19 mouse cellular contexts compared by ENCODE assay signal in the genomic region with DNA sequence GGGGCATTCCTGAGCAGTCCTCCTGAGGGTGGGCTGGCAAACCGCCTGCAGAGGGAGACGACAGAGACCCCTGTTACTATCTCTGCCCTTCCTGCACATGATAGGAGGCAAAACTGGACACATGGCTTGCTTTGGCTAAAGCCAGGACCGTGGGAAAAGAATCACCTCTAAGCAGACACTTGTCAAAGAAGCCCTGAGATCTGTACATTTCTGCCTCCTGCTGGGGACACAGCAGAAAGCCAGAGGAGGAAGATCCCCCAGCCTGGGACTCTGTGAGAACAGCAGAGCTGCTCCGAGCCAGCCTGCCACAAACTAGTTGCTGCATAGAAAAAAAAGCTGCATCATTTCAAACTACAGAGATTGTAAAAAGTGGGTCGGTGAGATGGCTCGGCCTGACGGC. TPM values are rescaled to one million over a fixed set of nuclear protein-coding genes. Genes with fewer than 3 reads are reported as not detected.
DNase-seq lines count a peak whose midpoint lies in the region; ATAC-seq and TF ChIP-seq lines count a peak whose summit lies in the region.
"Had no signal": no experiment of that assay in that cellular context is flagged by ENCODE, and none has a peak within 500 bp of the region (broad histone marks: within the 10 kb centered on the region; RNA-seq: fewer than 3 reads in every experiment).

No protein-coding gene starts in this region.

- no peak for DNase-seq in forebrain, postnatal 0 days
- DNase-seq in hindbrain, postnatal 0 days (ENCODE audit: low spot score) = peak; percentile 23
- DNase-seq in hindbrain, embryonic 14.5 days (ENCODE audit: low spot score) = no peak
- DNase-seq in midbrain, postnatal 0 days (ENCODE audit: low spot score) = no peak
- no peak for DNase-seq in adrenal gland, postnatal 10 days
- DNase-seq: cerebellum, adult 8-10 months; kidney, adult 18-20 months; kidney, postnatal 4 days; liver, postnatal 0 days had no signal

- peaks cover 12% of the 10 kb centered on the region; the same call in 1 of the 2 replicates for H3K36me3 ChIP-seq in forebrain, postnatal 0 days (ENCODE audit: insufficient read depth)
- peaks cover 35% of the 10 kb centered on the region for H3K36me3 ChIP-seq in forebrain, embryonic 12.5 days (replicated peaks)
- H3K36me3 ChIP-seq in hindbrain, postnatal 0 days (ENCODE audit: insufficient read depth, low read length) = 0 out of 2 replicates have a peak, but pooled peaks cover 5% of the 10 kb centered on the region
- H3K36me3 ChIP-seq in hindbrain, embryonic 14.5 days (replicated peaks; ENCODE audit: control insufficient read depth, insufficient read depth) = peaks cover 33% of the 10 kb centered on the region
- peaks cover 17% of the 10 kb centered on the region for H3K36me3 ChIP-seq in midbrain, postnatal 0 days (ENCODE audit: insufficient read depth, low read length)
- peaks cover 4% of the 10 kb centered on the region; the same call in 1 of the 2 replicates for H3K36me3 ChIP-seq in midbrain, embryonic 15.5 days (replicated peaks)

- no peak overlapping the region for H3K4me3 ChIP-seq in forebrain, postnatal 0 days (ENCODE audit: low read depth, low read length)
- H3K4me3 ChIP-seq in forebrain, embryonic 12.5 days (replicated peaks) = no peak overlapping the region
- H3K4me3 ChIP-seq in hindbrain, postnatal 0 days (ENCODE audit: low read length) = no peak overlapping the region
- H3K4me3 ChIP-seq in hindbrain, embryonic 14.5 days (replicated peaks; ENCODE audit: low read length) = no peak overlapping the region
- H3K4me3 ChIP-seq in midbrain, postnatal 0 days (ENCODE audit: low read depth, low read length) = no peak overlapping the region
- no peak overlapping the region for H3K4me3 ChIP-seq in midbrain, embryonic 15.5 days

- no peak overlapping the region for H3K4me2 ChIP-seq in forebrain, postnatal 0 days (ENCODE audit: low read depth)
- H3K4me2 ChIP-seq in forebrain, embryonic 12.5 days = no peak overlapping the region
- H3K4me2 ChIP-seq in hindbrain, postnatal 0 days (ENCODE audit: low read depth, low read length) = no peak overlapping the region
- no peak overlapping the region for H3K4me2 ChIP-seq in hindbrain, embryonic 14.5 days (replicated peaks)
- no peak overlapping the region for H3K4me2 ChIP-seq in midbrain, postnatal 0 days (ENCODE audit: low read depth, low read length, poor library complexity, severe bottlenecking)
- no peak overlapping the region for H3K4me2 ChIP-seq in midbrain, embryonic 15.5 days

- H3K9ac ChIP-seq in forebrain, postnatal 0 days = no peak overlapping the region
- no peak overlapping the region for H3K9ac ChIP-seq in forebrain, embryonic 12.5 days
- no peak overlapping the region for H3K9ac ChIP-seq in hindbrain, postnatal 0 days (replicated peaks; ENCODE audit: low read length)
- no peak overlapping the region for H3K9ac ChIP-seq in hindbrain, embryonic 14.5 days
- H3K9ac ChIP-seq in midbrain, postnatal 0 days (replicated peaks; ENCODE audit: low read length, poor library complexity, severe bottlenecking) = no peak overlapping the region
- no peak overlapping the region for H3K9ac ChIP-seq in midbrain, embryonic 15.5 days
- H3K9ac ChIP-seq: liver, postnatal 0 days had no signal

- ATAC-seq in forebrain, postnatal 0 days = no peak
- no peak for ATAC-seq in forebrain, embryonic 12.5 days (ENCODE audit: low FRiP score)
- ATAC-seq in hindbrain, postnatal 0 days = no peak; the same call in 1 of the 2 replicates
- ATAC-seq in hindbrain, embryonic 14.5 days (ENCODE audit: low FRiP score) = no peak
- ATAC-seq in midbrain, postnatal 0 days (ENCODE audit: low FRiP score) = no peak
- no peak for ATAC-seq in midbrain, embryonic 15.5 days (replicated peaks)
- no peak for ATAC-seq in inflammation-experienced regulatory T-cells, adult 6 months
- ATAC-seq: liver, postnatal 0 days had no signal

- H3K27me3 ChIP-seq in forebrain, postnatal 0 days (ENCODE audit: insufficient read depth, low read length) = no peaks in the 10 kb centered on the region
- H3K27me3 ChIP-seq in forebrain, embryonic 12.5 days = no peaks in the 10 kb centered on the region
- no peaks in the 10 kb centered on the region for H3K27me3 ChIP-seq in hindbrain, postnatal 0 days (ENCODE audit: insufficient read depth, low read length)
- H3K27me3 ChIP-seq in hindbrain, embryonic 14.5 days (ENCODE audit: control insufficient read depth, insufficient read depth, low read length) = no peaks in the 10 kb centered on the region
- no peaks in the 10 kb centered on the region for H3K27me3 ChIP-seq in midbrain, postnatal 0 days (ENCODE audit: insufficient read depth, low read length)
- no peaks in the 10 kb centered on the region for H3K27me3 ChIP-seq in midbrain, embryonic 15.5 days (replicated peaks)

- H3K4me1 ChIP-seq in forebrain, postnatal 0 days (ENCODE audit: insufficient read depth) = no peaks in the 10 kb centered on the region
- no peaks in the 10 kb centered on the region for H3K4me1 ChIP-seq in forebrain, embryonic 12.5 days
- H3K4me1 ChIP-seq in hindbrain, postnatal 0 days (ENCODE audit: insufficient read depth, low read length) = no peaks in the 10 kb centered on the region
- no peaks in the 10 kb centered on the region for H3K4me1 ChIP-seq in hindbrain, embryonic 14.5 days (replicated peaks; ENCODE audit: control insufficient read depth, insufficient read depth, low read length)
- no peaks in the 10 kb centered on the region for H3K4me1 ChIP-seq in midbrain, postnatal 0 days (ENCODE audit: insufficient read depth, low read length)
- no peaks in the 10 kb centered on the region for H3K4me1 ChIP-seq in midbrain, embryonic 15.5 days

- no peak overlapping the region for H3K27ac ChIP-seq in forebrain, postnatal 0 days (ENCODE audit: low read depth, low read length)
- H3K27ac ChIP-seq in forebrain, embryonic 12.5 days = no peak overlapping the region
- no peak overlapping the region for H3K27ac ChIP-seq in hindbrain, postnatal 0 days
- H3K27ac ChIP-seq in hindbrain, embryonic 14.5 days = no peak overlapping the region
- H3K27ac ChIP-seq in midbrain, postnatal 0 days (ENCODE audit: low read depth, low read length) = no peak overlapping the region
- no peak overlapping the region for H3K27ac ChIP-seq in midbrain, embryonic 15.5 days
- H3K27ac ChIP-seq: macrophage had no signal

- peak; percentile 27; the same call in 1 of the 2 replicates for TF ChIP-seq CTCF in forebrain, postnatal 0 days (IDR thresholded peaks at IDR 0.05; ENCODE audit: low read depth)
- no peak for TF ChIP-seq CTCF in hindbrain, postnatal 0 days (IDR thresholded peaks at IDR 0.05; ENCODE audit: low read depth)
- peak; percentile 38 for TF ChIP-seq CTCF in midbrain, postnatal 0 days (IDR thresholded peaks at IDR 0.05)

- no peaks in the 10 kb centered on the region for H3K9me3 ChIP-seq in forebrain, postnatal 0 days (ENCODE audit: low read length)
- H3K9me3 ChIP-seq in forebrain, embryonic 12.5 days = no peaks in the 10 kb centered on the region
- H3K9me3 ChIP-seq in hindbrain, postnatal 0 days (ENCODE audit: low read length) = no peaks in the 10 kb centered on the region
- H3K9me3 ChIP-seq in hindbrain, embryonic 14.5 days (ENCODE audit: control insufficient read depth, low read length) = no peaks in the 10 kb centered on the region
- no peaks in the 10 kb centered on the region for H3K9me3 ChIP-seq in midbrain, postnatal 0 days (ENCODE audit: low read length)
- H3K9me3 ChIP-seq in midbrain, embryonic 15.5 days = no peaks in the 10 kb centered on the region

- 81% methylated on average over 7 of the region's 7 CpGs for WGBS in forebrain, postnatal 0 days
- 91% methylated on average over 7 of the region's 7 CpGs for WGBS in forebrain, embryonic 12.5 days
- WGBS in hindbrain, postnatal 0 days = 79% methylated on average over 7 of the region's 7 CpGs
- 82% methylated on average over 7 of the region's 7 CpGs for WGBS in hindbrain, embryonic 14.5 days
- 79% methylated on average over 7 of the region's 7 CpGs for WGBS in midbrain, postnatal 0 days
- WGBS in midbrain, embryonic 15.5 days = 83% methylated on average over 7 of the region's 7 CpGs

RNA-seq across cellular contexts. Expression of gene Cldn22, which starts 18.8 kb away (rescaled TPM):
- total RNA-seq in forebrain, postnatal 0 days (2014; rRNA removed) = not detected in 2 replicates
- polyA plus RNA-seq in forebrain, postnatal 0 days (2015; fragmentation: Nextera tagmentation; extraction: Ambion mirVana) = not detected in 2 replicates
- polyA plus RNA-seq in forebrain, embryonic 12.5 days (2016; fragmentation: Nextera tagmentation; extraction: Ambion mirVana) = not detected in 2 replicates
- total RNA-seq in hindbrain, postnatal 0 days (2014; rRNA removed) = not detected in 2 replicates
- polyA plus RNA-seq in hindbrain, postnatal 0 days (2015; fragmentation: Nextera tagmentation; extraction: Ambion mirVana) = not detected in 2 replicates
- polyA plus RNA-seq in hindbrain, embryonic 14.5 days (2014; fragmentation: Nextera tagmentation; extraction: Ambion mirVana) = not detected in 2 replicates
- not detected in 2 replicates for total RNA-seq in midbrain, postnatal 0 days (2014; rRNA removed)
- not detected in 2 replicates for polyA plus RNA-seq in midbrain, postnatal 0 days (2015; fragmentation: Nextera tagmentation; extraction: Ambion mirVana)
- not detected in 2 replicates for polyA plus RNA-seq in midbrain, embryonic 15.5 days (2015; fragmentation: Nextera tagmentation; extraction: Ambion mirVana)
- not detected for polyA plus RNA-seq in inflammation-experienced regulatory T-cells, adult 6 months (2017; shearing (Covaris generic))
- total RNA-seq in adrenal gland, postnatal 10 days (2021) = under 1 TPM; 0.39 to 0.54 TPM
- total RNA-seq: neutrophil, adult 5-6 weeks had no signal
- polyA plus RNA-seq: heart, embryonic 16.5 days; liver, postnatal 0 days; macrophage had no signal

RNA-seq across cellular contexts. Expression of gene Cldn24, which starts 21.1 kb away (rescaled TPM):
- total RNA-seq in forebrain, postnatal 0 days (2014; rRNA removed) = 0.46 TPM in 1 of 2 replicates, not detected in the other
- polyA plus RNA-seq in forebrain, postnatal 0 days (2015; fragmentation: Nextera tagmentation; extraction: Ambion mirVana) = not detected in 2 replicates
- polyA plus RNA-seq in forebrain, embryonic 12.5 days (2016; fragmentation: Nextera tagmentation; extraction: Ambion mirVana) = not detected in 2 replicates
- not detected in 2 replicates for total RNA-seq in hindbrain, postnatal 0 days (2014; rRNA removed)
- not detected in 2 replicates for polyA plus RNA-seq in hindbrain, postnatal 0 days (2015; fragmentation: Nextera tagmentation; extraction: Ambion mirVana)
- not detected in 2 replicates for polyA plus RNA-seq in hindbrain, embryonic 14.5 days (2014; fragmentation: Nextera tagmentation; extraction: Ambion mirVana)
- total RNA-seq in midbrain, postnatal 0 days (2014; rRNA removed) = not detected in 2 replicates
- not detected in 2 replicates for polyA plus RNA-seq in midbrain, postnatal 0 days (2015; fragmentation: Nextera tagmentation; extraction: Ambion mirVana)
- not detected in 2 replicates for polyA plus RNA-seq in midbrain, embryonic 15.5 days (2015; fragmentation: Nextera tagmentation; extraction: Ambion mirVana)
- not detected for polyA plus RNA-seq in inflammation-experienced regulatory T-cells, adult 6 months (2017; shearing (Covaris generic))
- total RNA-seq in adrenal gland, postnatal 10 days (2021) = not detected
- total RNA-seq: adrenal gland, adult 18-20 months; gastrocnemius, adult 8-10 months; neutrophil, adult 5-6 weeks had no signal
- polyA plus RNA-seq: heart, embryonic 16.5 days; limb, embryonic 14.5 days; liver, postnatal 0 days; macrophage; urinary bladder, adult 2 months had no signal
